Mouse (Mus musculus) embryonic fibroblast, embryonic 13.5 days (primary cell): ENCODE data around the gene Cacnb2.

Experiments
- CTCF ChIP-seq: IDR thresholded peaks from 2 replicates; pipeline ENCODE4 v1.5.1; 2011; ENCODE audit warnings: mild to moderate bottlenecking, control low read depth, low read length, moderate library complexity, borderline replicate concordance; ENCODE audit not compliant: insufficient read depth
- POLR2A ChIP-seq: IDR thresholded peaks from 2 replicates; pipeline ENCODE4 v1.6.1; 2011; ENCODE audit warnings: low read depth, mild to moderate bottlenecking, control low read depth, low read length, moderate library complexity

DNA sequence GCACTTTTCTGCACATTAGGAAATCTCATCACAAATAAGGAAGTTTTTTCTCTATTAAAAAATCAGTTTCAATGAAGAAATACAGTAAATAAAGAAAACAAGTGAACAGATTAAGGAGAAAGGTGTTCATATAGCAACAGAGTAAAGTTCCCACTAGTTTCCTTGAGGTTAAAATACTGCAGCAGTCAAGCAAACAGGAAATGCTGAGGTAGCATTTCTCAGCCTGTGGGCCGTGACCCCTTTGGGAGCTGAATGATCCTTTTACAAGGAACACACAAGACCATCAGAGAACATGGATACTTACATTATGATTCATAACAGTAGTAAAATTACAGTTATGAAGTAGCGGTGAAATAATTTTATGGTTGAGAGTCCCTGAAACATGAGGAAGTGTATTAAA, 185.1 kb downstream of the Cacnb2 start:
- TF ChIP-seq CTCF, result no peak
- TF ChIP-seq POLR2A, result no peak
